Mouse (Mus musculus) forebrain, embryonic 15.5 days (tissue): ENCODE data around the gene Slc30a7. TPM values are rescaled to one million over a fixed set of nuclear protein-coding genes. Genes with fewer than 3 reads are reported as not detected.

Experiments used
- ATAC-seq: fragments of 200-750 bp; cut with Nextera tagmentation; replicated peaks from 2 replicates; pipeline ENCODE4 v1.8.0; 2017; ENCODE audit warnings: mild to moderate bottlenecking, moderate TSS enrichment, moderate library complexity
- H3K27ac ChIP-seq: fragments of 300-500 bp; sonication (generic); replicated peaks from 2 replicates; pipeline ENCODE4 v1.5.1; 2015; ENCODE audit warnings: mild to moderate bottlenecking, inconsistent platforms
- H3K27me3 ChIP-seq: fragments of 300-500 bp; sonication (generic); 2 replicates; pipeline ENCODE4 v1.6.1; 2015; ENCODE audit warnings: inconsistent platforms
- H3K36me3 ChIP-seq: fragments of 300-500 bp; sonication (generic); 2 replicates; pipeline ENCODE4 v1.6.1; 2015; ENCODE audit warnings: mild to moderate bottlenecking, inconsistent platforms
- H3K4me1 ChIP-seq: fragments of 300-500 bp; sonication (generic); 2 replicates; pipeline ENCODE4 v1.6.1; 2015; ENCODE audit warnings: inconsistent platforms
- H3K4me2 ChIP-seq: fragments of 300-500 bp; sonication (generic); replicated peaks from 2 replicates; pipeline ENCODE4 v1.6.1; 2015; ENCODE audit warnings: mild to moderate bottlenecking, inconsistent platforms
- H3K4me3 ChIP-seq: fragments of 300-500 bp; sonication (generic); 2 replicates; pipeline ENCODE4 v1.5.1; 2015; ENCODE audit warnings: mild to moderate bottlenecking, inconsistent platforms
- H3K9ac ChIP-seq: fragments of 300-500 bp; sonication (generic); replicated peaks from 2 replicates; pipeline ENCODE4 v1.6.1; 2015; ENCODE audit warnings: mild to moderate bottlenecking, inconsistent platforms
- H3K9me3 ChIP-seq: fragments of 300-500 bp; sonication (generic); 2 replicates; pipeline ENCODE4 v1.6.1; 2016; ENCODE audit warnings: inconsistent platforms
- WGBS: fragments of 180-500 bp; shearing (Covaris S2); methylation state at CpG from one replicate; pipeline ENCODE4 v1.1.7; 2015; ENCODE audit warnings: mixed read lengths; 5-methylcytosine and 5-hydroxymethylcytosine counted together
- microRNA-seq: library from miRNA; unstranded; fragments of <30 nt; microRNA quantifications from one replicate; pipeline ENCODE4, GENCODE M21; 2016
- polyA plus RNA-seq: library from polyadenylated mRNA; unstranded; fragments of >200 nt; fragmentation: Nextera tagmentation; extraction: Ambion mirVana; gene quantifications from 2 replicates; pipeline ENCODE4 v1.2.1, GENCODE M21; 2015

Gene Slc30a7
- polyA plus RNA-seq, 1 experiment from 2014 or later = 20.7 TPM

GRCm38 (mm10) chr3:115893166-115893565 lies 114.0 kb downstream of the Slc30a7 start:
- peaks cover 6% of the 10 kb centered on the region for H3K4me1 ChIP-seq
- H3K4me2 ChIP-seq = no peak overlapping the region
- H3K9ac ChIP-seq = no peak overlapping the region
- no peaks in the 10 kb centered on the region for H3K9me3 ChIP-seq
- H3K27me3 ChIP-seq = no peaks in the 10 kb centered on the region
- H3K27ac ChIP-seq = no peak overlapping the region
- H3K36me3 ChIP-seq = peaks cover 9% of the 10 kb centered on the region
- 96% methylated on average over 2 of the region's 2 CpGs for WGBS
- ATAC-seq = no peak
- no peak overlapping the region for H3K4me3 ChIP-seq

DNA sequence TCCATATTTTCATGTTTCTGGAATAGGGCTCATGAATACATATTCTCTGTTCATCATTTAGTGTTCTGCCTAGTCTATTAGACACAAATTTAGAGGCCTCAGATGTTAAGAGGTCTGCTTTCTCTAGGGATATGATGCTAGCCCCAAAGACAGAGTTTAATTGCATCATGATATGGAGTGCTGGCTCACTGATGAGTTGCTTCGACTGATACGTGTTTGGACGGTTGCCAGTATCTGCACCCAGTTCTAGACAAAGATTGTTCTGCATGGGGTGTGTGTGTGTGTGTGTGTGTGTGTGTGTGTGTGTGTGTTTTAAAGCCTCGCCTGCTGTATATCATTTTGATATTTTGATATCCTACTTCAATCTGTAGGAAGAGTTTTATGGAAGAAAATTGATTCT lies 114.9 kb downstream of the Slc30a7 start:
- no peak for ATAC-seq
- Histone ChIP-seq H3K4me2 (no peak overlapping the region), H3K27me3 (no peaks in the 10 kb centered on the region), H3K9me3 (no peaks in the 10 kb centered on the region), H3K4me1 (peaks cover 6% of the 10 kb centered on the region), H3K4me3 (no peak overlapping the region), H3K9ac (no peak overlapping the region), H3K36me3 (peaks cover 9% of the 10 kb centered on the region), H3K27ac (no peak overlapping the region)
- 83% methylated on average over 4 of the region's 4 CpGs for WGBS

Small RNA genes lying within 50 kb of the gene (microRNA-seq; reads per million reads assigned to microRNA genes)
- not detected for gene Mir669n

Other genes starting within 250 kb of the Slc30a7 start
- gene Dph5, start 119.6 kb downstream of the Slc30a7 start, polyA plus RNA-seq = 28.8 and 29.4 TPM in 2 replicates
- 23.4 and 24.6 TPM in 2 replicates for gene Extl2, start 56 bp upstream of the Slc30a7 start, polyA plus RNA-seq
- gene Vcam1, start 122.3 kb upstream of the Slc30a7 start, polyA plus RNA-seq = 26.2 and 29.2 TPM in 2 replicates
- 15.4 and 18.6 TPM in 2 replicates for gene Gpr88, start 246.1 kb upstream of the Slc30a7 start, polyA plus RNA-seq